Mouse (Mus musculus): ENCODE measurements around the gene Coro1b.

Coro1b gene

DNA sequence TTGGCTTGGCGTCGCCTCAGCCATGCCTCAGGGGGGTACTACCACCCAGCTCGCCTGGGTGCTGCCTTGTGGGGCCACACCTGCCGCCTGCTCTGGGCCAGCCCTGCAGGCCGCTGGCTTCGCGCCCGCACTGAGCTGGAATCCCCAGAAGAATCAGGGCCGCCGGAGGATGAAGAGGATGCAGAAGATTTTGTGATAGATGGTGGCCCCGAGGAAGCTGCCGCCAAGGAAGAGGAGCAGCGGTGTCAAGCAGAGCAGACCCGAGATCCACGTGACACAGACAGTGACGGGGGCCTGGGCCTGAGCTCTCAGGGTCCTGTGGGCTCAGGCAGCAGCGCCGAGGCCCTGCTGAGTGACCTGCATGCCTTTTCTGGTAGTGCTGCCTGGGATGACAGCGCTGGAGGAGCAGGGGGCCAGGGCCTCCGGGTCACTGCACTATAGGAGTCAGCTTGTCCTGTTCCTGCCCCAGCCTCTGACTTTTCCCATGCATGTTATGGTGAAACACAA, 7.7 kb downstream of the Coro1b start:
- no peak for DNase-seq (ENCODE audit: low read depth, low spot score)

DNA sequence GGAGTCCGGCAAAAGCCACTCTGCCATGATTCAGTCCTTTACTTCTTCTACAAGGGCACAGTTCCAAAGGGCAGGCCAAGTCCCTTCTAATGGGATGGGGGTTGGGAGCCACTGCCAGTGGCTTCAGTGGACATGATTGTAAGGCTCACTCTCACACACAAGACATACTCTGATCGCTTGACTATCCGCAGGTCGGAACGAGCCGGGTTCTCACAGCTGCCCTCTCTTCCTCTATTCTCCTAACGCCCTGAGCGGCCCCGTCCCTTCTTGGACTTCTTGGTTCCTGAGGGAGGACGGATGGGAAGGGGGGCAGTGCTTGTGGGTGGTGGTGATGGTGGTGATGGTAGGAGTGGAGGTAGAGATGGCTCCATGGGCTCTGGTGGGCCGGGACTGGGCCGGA, 8.4 kb downstream of the Coro1b start:
- no peak for DNase-seq (ENCODE audit: low read depth, low spot score)

DNA sequence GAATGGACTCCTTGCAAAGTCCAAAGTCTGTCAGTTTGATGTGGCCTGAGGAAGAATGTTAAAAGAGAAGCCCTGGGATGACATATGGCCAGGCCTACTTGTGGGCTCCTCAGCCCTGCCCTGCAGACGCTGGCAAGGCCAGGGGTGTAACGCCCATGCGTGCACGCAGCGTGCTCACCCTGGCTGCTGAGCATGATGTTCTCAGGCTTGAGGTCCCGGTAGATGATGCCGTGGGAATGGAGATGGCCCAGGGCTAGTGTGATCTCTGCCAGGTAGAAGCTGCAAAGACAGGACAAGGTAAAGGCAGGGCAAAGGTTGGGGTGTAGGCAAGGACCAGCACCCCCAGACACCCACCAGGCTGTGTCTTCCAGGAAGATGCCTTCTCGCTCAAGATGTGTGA, 10.6 kb downstream of the Coro1b start:
- no peak for DNase-seq (ENCODE audit: low read depth, low spot score)

DNA sequence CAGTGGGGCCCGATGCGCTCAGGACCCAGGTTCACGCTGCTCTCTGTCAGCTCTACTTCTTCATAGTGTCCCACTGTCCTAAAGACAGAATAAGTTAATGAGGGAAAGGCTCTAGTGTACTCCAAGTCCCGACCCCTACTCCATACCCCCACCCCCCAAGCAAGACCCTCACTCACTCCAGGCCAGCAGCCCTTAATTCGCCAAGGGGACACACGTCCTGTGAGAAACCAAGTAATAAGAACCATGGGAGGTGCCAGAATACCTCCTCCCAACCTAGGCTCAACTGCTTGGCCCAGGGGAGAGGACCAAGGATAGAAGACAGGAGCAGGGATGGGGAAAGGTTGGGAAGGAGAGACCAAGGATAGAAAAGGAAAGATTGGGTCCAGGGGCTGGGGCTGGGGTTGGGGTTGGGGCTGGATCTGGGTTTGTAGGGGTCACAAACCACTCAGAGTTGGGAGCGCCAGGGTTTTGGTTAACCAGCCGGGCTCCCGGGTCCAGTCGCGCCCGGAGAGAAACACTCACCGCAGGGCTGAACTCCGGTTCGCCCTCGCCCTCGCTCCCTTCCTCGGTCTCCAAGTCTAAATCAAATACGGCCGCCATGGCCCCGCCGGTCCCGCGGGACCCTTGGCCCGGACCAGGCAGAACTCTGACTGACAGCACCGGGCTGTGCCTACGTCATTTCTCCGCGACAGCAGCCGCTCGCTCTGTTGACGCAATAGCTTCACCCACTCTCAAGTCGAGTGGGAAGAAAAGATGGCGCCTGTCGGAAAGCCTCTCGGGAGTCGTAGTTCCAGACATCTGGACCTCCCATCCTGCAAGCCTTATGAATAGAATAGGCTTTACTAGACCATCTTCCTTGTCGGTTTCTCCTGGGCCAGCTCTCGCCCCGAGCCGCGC, 14.5 kb downstream of the Coro1b start, which contains the start of gene Rps6kb2:
Gene Rps6kb2 (minus strand): TSS at position 709 of the 897 bp plus-strand sequence.
- peak; percentile 99 for DNase-seq (ENCODE audit: low read depth, low spot score)

DNA sequence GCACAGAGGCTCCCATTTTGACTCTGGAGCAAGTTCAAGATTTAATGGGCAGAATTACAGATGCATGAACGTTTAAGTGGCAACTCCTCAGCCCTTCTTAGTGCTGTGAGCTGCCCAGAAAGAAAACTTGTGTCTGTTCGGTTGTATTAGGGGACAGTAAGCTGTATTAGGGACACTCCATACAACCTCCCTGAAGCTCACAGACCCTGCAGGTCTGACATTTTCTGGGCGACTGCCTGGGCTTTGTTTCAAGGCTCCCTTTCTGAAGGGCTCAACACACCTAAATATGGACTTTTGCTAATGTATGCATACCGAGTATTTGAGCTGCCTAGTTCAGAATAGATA, 15.1 kb downstream of the Coro1b start:
- DNase-seq (ENCODE audit: low read depth, low spot score) = no peak

DNA sequence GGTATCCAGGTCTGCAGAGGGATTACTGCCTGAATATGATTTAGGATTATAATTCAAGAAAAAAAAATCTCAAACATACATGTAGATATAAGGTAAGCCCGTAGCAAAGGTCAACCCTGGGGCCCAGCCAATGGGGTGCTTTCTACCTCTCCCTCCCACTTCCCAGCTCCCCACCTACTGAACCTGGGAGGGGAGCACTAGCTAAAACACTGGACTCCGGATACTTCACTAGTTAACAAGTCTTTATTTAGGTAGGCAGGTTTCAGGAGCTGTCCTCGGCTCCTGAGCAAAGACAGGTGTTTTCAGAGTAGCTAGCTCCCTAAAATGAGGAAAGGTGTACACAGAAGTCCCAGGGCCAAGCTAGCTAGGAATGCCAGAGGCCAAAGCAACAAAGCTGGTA, 15.7 kb downstream of the Coro1b start:
- DNase-seq (ENCODE audit: low read depth, low spot score) = no peak

DNA sequence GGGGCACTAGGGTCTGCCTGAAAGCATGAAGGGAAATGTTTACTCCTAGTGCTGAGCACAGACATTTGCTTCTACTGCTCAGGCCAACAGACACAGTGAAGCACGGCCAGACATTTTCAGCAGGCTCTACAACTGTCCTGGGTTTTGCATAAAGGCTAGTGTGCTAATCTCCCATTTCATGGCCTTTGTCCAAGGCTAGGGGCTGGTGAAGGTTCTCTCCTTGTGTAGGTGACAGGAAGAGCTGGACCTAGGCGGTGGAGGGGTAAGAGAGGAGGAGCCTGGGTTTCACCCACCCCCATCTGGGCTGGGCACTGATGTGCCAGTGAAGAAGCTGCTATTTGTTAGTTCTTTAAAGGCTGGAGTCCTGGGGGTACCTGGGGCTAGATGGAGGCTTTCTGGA, 16.3 kb downstream of the Coro1b start:
- no peak for DNase-seq (ENCODE audit: low read depth, low spot score)

DNA sequence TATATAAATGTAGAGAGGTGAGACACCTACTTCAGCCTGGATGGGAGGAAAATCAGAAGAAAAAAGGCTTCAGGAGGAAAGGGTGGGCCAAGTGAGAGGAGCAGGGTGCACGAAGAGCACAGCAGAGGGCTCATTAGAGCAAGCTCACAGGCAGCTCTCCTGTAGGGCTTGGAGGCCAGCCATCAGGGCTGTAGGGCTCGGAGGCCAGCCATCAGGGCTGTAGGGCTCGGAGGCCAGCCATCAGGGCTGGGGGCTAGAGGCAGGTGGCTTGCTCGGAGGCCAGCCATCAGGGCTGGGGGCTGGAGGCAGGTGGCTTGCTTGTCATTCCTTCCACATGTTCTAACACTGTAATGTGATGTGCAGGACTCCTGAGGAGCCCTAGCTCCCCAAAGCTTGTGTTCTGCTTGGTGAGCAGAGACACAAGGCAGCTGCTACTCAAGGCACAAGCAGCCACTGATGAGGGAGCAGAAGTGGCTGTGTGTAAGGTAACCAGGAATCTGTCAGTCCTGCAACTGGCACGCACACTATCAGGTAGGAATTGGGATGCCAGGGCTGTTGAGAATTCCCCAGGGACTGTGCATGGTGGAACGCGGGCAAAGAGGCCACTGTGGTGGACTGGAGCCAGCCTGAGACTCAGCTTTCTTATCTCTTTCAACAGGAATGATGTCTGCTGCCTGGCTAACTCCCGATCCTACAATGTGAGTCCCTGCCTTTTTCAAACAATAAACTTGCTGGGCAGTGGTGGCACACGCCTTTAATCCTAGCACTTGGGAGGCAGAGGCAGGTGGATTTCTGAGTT, 18.5 kb downstream of the Coro1b start:
- DNase-seq (ENCODE audit: low read depth, low spot score) = no peak

DNA sequence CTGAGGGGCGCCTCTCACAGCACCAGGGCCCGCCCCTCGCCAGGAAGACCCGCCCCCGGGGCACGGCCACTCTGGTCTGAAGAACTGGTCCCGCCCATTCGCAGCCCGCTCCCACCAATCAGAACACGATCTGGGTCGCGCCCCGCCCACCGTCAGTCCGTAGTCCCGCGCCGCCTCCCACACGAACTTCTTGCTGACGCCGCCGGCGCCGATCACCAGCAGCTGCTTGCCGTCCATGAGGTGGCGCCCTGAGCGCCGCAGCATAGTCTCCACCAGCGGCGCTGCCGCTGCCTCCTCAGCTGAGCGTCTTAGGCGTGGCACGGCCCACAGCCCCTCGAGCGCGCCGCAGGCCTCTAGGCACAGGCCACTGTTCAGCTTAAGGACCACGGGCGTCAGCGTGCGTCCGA, 21.0 kb downstream of the Coro1b start:
- peak; percentile 98 for DNase-seq (ENCODE audit: low read depth, low spot score)

DNA sequence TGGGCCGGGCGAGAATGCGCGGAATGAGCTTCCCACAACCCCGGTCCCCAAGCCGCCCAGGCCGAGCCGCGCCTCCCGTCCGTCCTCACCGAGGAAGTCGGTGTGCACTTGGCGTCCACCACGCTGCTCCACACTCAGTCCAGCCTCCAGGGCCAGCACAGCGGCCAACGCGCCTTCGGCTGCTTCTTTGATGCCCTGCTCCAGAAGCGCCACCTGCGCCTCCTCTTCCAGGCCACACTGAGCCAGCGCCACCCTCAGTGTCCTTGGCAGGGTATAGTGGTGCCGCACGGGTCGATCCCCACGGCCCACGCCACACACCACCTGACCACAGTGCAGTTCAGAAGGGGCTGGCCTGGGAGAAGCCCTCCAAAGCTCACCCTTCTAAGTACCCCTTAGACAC, 21.4 kb downstream of the Coro1b start:
- DNase-seq (ENCODE audit: low read depth, low spot score) = no peak

DNA sequence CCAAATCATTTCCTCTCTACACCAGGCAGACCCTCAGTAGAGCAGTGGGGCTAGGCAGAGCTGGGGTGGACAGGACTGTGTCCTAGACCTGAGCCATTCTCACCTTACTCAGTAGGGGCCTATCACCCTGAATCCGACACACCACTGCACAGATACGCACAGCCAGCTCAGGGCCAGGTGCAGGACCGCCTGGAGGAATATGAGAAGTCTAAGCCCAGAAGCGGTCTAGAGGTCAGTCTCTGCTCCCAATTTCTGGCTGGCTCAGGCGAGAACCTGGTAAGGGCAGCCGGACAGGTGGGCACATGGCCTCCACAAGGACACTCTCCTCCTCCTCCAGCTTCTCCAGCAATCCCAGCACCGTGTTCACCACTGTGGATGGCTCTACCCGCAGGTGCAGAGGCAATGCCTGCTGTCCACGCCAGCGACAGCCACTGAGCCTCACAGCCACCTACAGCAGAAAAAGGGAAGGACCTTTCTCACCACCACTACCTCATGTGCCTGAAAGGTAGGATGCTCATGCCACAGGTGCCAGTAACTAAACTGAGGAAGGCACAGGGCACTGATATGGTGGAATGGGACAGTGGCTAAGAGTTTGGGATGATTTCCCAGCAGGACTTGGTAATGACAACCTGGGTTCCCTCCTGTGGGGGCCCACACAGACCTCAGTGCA, 22.4 kb downstream of the Coro1b start:
- DNase-seq (ENCODE audit: low read depth, low spot score) = no peak

DNA sequence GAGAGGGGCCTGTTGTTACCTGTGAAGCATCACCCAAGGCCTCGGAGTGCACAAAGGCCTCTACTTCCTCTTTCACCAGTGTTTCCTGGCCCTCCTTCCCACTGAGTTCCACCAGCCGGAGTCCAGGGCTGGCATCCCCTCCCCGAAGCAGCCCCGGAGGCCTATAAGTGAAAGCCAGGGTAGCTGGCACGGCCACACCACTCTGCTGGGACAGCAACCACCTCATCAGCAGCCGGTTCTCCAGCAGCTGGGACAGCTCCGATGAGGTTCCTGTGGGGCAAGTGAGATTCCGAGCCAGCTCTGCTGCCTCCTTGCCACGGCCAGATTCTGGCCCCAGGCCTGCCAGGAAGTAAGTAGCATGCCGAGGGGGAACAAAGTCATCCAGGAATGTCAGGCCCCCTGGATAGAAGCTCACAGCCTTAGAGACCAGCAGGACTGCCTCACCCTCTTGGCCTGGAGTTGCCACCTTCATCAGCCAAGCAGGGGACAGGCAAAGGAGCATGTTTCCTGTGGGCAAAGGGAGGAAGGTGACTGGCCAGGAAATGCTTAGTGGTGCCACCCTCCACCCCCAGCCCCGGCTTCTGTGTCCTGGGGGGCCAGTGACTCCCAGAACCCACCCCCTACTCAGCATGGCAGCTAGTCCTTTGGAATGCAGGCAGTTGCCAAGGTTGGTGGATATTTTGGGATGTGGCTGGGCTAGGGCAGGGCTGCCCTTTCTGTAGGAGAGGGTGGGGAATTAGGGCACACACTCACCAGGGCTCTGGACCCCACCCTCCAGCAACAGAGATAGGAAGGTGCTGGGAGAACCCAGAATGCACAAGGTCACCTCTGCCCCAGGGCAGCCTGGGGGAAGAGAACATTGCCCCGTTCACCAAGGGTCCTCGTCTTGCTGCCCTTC, 23.2 kb downstream of the Coro1b start:
- DNase-seq (ENCODE audit: low read depth, low spot score) = no peak

DNA sequence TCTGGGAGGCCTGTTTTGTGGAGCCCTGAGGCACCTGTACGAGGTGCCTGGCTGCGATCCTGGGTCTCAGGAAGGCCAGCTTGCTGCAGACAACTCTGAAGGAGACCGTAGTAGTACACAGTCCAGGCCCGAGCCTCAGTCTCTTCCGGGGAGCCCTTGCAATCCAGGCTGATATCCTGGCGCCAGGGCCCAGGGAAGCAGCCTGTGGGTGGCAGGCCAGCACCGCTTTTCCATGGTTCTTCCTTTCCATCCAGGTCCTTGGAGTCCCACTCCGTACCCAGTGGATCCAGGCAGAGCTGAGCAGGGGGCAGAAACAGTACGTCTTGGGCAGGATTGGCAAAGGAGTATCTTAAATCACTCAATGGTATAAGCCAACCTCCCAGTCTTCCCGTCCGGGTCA, 24.5 kb downstream of the Coro1b start:
- no peak for DNase-seq (ENCODE audit: low read depth, low spot score)

DNA sequence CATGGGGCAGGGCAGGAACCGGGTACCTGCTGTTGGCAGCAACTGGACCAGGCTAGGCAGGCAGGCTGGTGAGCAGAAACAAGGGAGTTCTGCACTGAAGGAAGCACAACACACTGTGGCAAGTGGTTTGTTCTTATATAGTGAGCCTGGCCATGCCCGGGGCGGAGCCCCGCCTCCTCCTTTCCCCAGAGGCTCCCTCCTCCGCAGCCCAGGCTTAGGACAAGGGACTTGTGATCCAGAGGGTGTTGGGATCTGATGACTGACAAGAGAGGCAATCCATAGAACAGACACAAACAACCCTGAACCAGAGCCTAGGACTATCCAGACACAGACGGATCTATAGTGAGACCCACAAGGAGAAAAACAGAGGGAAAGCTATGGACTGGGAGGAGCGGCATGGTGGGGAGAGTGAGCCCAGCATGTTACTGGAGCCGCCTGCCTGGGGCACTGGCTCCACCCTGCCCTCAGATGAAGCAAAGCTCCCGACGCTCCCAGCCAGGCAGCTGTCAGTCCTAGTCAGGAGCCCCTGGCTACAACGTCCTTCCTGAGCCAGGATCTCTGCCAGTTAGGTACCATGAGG, 27.0 kb downstream of the Coro1b start, which contains the start of gene Carns1:
Gene Carns1 (minus strand): TSS at position 112 of the 580 bp plus-strand sequence.
- no peak for DNase-seq (ENCODE audit: low read depth, low spot score)

DNA sequence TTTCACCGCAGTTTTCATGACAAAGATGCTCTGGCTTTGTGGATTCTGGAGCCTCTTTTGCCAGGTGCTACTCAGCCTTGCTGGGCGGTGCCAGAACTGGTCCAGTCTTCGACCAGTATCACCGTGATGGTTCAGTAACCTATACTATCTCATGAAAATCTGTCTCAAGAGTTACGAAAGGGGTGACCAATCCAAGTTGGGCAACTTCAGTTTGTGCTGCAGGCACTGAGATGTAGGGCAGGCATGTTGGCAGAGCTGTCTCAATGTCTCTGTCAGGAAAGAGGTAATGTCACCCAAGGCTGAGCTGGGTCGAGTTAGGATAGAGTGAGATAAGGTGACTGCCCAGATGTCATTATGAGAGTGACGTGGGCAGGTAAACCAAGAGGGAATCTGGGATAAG, 32.0 kb downstream of the Coro1b start:
- no peak for DNase-seq (ENCODE audit: low read depth, low spot score)

DNA sequence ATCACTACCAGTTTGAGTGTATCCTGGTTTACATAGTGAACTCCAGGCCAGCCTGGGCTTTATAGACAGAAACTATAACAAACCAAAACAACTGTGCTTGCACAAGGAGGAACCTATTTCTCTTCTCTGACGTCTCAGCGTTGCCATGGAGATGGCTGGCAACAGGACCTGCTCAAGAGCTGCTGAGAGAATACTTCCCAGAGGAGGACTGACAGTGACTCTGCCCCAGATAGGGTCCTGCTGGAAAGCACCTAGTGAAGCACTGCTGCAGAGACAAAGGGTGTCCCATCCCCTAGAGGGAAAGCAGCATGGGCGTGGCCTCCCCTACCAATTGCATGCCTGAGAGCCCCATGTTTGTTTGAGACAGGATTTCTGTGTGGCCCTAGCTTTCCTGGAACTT, 33.5 kb downstream of the Coro1b start:
- DNase-seq (ENCODE audit: low read depth, low spot score) = peak; percentile 51

DNA sequence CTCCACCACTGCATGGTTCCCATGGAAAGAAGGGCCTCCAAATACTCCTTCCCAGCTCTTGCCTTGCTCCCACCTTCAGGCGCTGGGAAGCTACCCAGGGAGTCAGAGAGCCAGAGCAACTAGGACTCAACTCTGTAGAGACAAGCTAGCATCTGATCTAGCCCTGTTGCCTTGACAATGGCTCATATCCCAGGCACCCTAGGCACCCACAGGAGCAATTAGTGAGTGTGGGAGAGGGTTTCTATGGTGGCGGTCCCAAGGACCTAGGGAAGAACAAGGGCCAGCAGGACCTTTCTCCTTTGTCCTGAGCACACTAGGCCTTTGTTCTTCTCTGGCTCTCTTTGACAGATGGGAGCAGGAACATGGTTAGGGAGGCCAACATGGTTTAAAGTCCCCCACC, 35.3 kb downstream of the Coro1b start:
- DNase-seq (ENCODE audit: low read depth, low spot score) = no peak

DNA sequence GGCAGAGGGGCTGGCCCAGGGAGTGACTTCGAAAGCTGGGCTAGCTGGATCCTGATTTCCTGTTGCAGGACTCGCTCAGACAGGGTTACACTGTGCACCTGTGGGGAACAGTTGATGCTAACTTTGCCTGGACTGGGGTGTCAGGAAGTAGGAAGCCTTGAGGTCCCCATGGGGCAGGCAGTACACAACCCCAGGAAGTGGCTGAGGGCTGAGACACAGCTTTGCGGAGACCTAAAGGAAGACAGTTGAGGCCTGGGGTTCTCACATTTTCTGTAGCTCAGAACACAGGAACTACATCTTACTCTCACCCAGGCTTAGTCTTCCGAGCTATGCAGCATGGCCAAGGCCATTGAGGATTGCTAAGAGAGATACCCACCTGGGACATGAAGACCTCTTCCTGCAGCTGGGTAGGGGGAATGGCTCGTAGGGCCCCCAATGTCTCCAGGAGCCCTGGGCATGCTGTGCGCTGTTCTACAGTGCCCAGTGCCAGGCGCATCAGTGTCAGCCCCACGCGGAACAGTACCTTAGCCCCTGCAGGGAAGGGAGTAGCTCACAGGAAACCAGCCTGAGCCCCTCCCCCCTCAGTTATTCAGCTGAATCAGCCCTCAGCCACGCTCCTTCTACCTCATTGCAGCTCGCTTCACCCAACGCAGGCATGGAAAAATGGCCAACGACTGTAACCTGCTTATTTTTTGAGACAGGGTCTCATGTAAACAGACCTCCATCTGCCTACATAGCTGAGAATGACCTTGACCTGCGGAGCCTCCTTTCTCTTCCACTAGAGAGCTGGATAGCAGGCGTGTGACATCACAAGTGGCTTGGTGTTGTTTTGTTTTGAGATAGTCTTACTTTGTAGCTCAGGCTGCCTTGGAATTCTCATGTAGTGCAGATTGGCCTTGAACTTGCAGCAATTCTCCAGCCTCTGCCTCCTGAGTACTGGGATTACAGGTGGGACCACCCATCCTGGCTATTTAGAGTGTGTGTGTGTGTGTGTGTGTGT, 36.9 kb downstream of the Coro1b start:
- DNase-seq (ENCODE audit: low read depth, low spot score) = no peak

DNA sequence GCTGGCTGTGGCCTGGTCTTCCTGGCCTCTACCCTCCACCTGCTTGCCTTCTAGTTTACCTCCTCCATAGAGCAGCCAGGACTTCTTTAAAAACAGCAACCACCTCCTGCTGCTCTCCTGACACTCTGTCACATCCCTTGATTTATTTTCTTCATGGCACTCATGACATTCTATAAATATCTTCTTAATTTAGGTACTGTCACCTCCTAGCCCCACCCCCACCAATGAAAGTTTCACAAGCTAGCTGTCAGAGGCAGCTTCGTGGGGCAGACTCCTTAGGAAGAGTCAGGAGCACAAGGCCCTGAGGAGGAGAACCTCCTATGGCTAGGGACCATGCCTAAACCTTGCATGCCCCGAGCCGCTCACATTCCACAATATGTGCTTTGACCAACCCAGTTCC, 38.9 kb downstream of the Coro1b start:
- DNase-seq (ENCODE audit: low read depth, low spot score) = no peak
